Mouse (Mus musculus): Measurements from ENCODE around the gene Slc50a1.

GRCm38 (mm10) chr3:89285526-89285925 lies 15.2 kb upstream of the Slc50a1 start:
- no peak for TF ChIP-seq CTCF (IDR thresholded peaks at IDR 0.05; ENCODE audit: low read depth)
- TF ChIP-seq EP300 (IDR thresholded peaks at IDR 0.05; ENCODE audit: low read depth), result no peak

Measured in heart, postnatal 0 days (tissue).